Mouse (Mus musculus): ENCODE data around the gene Sox6. TPM values are rescaled to one million over a fixed set of nuclear protein-coding genes. Genes with fewer than 3 reads are reported as not detected.

The Sox6 gene
- polyA plus RNA-seq, 1 experiment: 3.9 TPM

- TF ChIP-seq CTCF (IDR thresholded peaks at IDR 0.05; ENCODE audit: insufficient read depth, low read length): no peak
- no peak for TF ChIP-seq POLR2A (IDR thresholded peaks at IDR 0.05; ENCODE audit: borderline replicate concordance, extremely low read depth, low read depth, low read length)
- peak; percentile 55 for DNase-seq
- WGBS: under 1% methylated on average over 25 of the region's 25 CpGs
- Histone ChIP-seq H3K4me1 (ENCODE audit: control insufficient read depth, insufficient read depth, low read length) (peaks cover 8% of the 10 kb centered on the region), H3K4me3 (replicated peaks; ENCODE audit: extremely low read depth, low read depth, low read length) (peak overlapping the region; percentile 9)
Measured at GRCm38 (mm10) chr7:116034282-116034758, 4.3 kb downstream of the Sox6 start.

GRCm38 (mm10) chr7:116033371-116034241 is 5.0 kb downstream of the Sox6 start:
- no peak for TF ChIP-seq POLR2A (IDR thresholded peaks at IDR 0.05; ENCODE audit: borderline replicate concordance, extremely low read depth, low read depth, low read length)
- no peak for TF ChIP-seq CTCF (IDR thresholded peaks at IDR 0.05; ENCODE audit: insufficient read depth, low read length)
- 2% methylated on average over 52 of the region's 54 CpGs for WGBS
- Histone ChIP-seq H3K4me3 (replicated peaks; ENCODE audit: extremely low read depth, low read depth, low read length) (peak overlapping the region; percentile 9), H3K4me1 (ENCODE audit: control insufficient read depth, insufficient read depth, low read length) (peaks cover 6% of the 10 kb centered on the region; the same call in 1 of the 2 replicates)
- DNase-seq: peak; percentile 59

- Histone ChIP-seq H3K4me1 (ENCODE audit: control insufficient read depth, insufficient read depth, low read length) (peaks cover 6% of the 10 kb centered on the region; the same call in 1 of the 2 replicates), H3K4me3 (replicated peaks; ENCODE audit: extremely low read depth, low read depth, low read length) (peak overlapping the region; percentile 68)
- WGBS: 1% methylated on average over 11 of the region's 11 CpGs
- TF ChIP-seq POLR2A (IDR thresholded peaks at IDR 0.05; ENCODE audit: borderline replicate concordance, extremely low read depth, low read depth, low read length): no peak
- TF ChIP-seq CTCF (IDR thresholded peaks at IDR 0.05; ENCODE audit: insufficient read depth, low read length): peak; percentile 57
- DNase-seq: peak; percentile 55
Measured at GRCm38 (mm10) chr7:116032596-116033307, 5.8 kb downstream of the Sox6 start.

- Histone ChIP-seq H3K4me3 (replicated peaks; ENCODE audit: extremely low read depth, low read depth, low read length) (peak overlapping the region; percentile 68), H3K4me1 (ENCODE audit: control insufficient read depth, insufficient read depth, low read length) (peaks cover 6% of the 10 kb centered on the region; the same call in 1 of the 2 replicates)
- under 1% methylated on average over 64 of the region's 65 CpGs for WGBS
- peak; percentile 66 for DNase-seq
- TF ChIP-seq CTCF (IDR thresholded peaks at IDR 0.05; ENCODE audit: insufficient read depth, low read length): no peak
- no peak for TF ChIP-seq POLR2A (IDR thresholded peaks at IDR 0.05; ENCODE audit: borderline replicate concordance, extremely low read depth, low read depth, low read length)
Measured at GRCm38 (mm10) chr7:116031718-116032595, 6.6 kb downstream of the Sox6 start.

GRCm38 (mm10) chr7:116031388-116031717 is 7.2 kb downstream of the Sox6 start:
- Histone ChIP-seq H3K4me3 (replicated peaks; ENCODE audit: extremely low read depth, low read depth, low read length) (peak overlapping the region; percentile 68), H3K4me1 (ENCODE audit: control insufficient read depth, insufficient read depth, low read length) (peaks cover 6% of the 10 kb centered on the region; the same call in 1 of the 2 replicates)
- 4% methylated on average over 14 of the region's 14 CpGs for WGBS
- DNase-seq: no peak
- TF ChIP-seq POLR2A (IDR thresholded peaks at IDR 0.05; ENCODE audit: borderline replicate concordance, extremely low read depth, low read depth, low read length) (no peak), CTCF (IDR thresholded peaks at IDR 0.05; ENCODE audit: insufficient read depth, low read length) (no peak)

- Histone ChIP-seq H3K4me1 (ENCODE audit: control insufficient read depth, insufficient read depth, low read length) (peaks cover 6% of the 10 kb centered on the region; the same call in 1 of the 2 replicates), H3K4me3 (replicated peaks; ENCODE audit: extremely low read depth, low read depth, low read length) (no peak overlapping the region)
- 63% methylated on average over 26 of the region's 26 CpGs for whole genome bisulfite sequencing
- TF ChIP-seq CTCF (IDR thresholded peaks at IDR 0.05; ENCODE audit: insufficient read depth, low read length) (no peak), POLR2A (IDR thresholded peaks at IDR 0.05; ENCODE audit: borderline replicate concordance, extremely low read depth, low read depth, low read length) (no peak)
- peak; percentile 46 for DNase-seq
Measured at GRCm38 (mm10) chr7:116030597-116031387, 7.8 kb downstream of the Sox6 start.

- Histone ChIP-seq H3K4me1 (ENCODE audit: control insufficient read depth, insufficient read depth, low read length) (peaks cover 6% of the 10 kb centered on the region; the same call in 1 of the 2 replicates), H3K4me3 (replicated peaks; ENCODE audit: extremely low read depth, low read depth, low read length) (no peak overlapping the region)
- TF ChIP-seq POLR2A (IDR thresholded peaks at IDR 0.05; ENCODE audit: borderline replicate concordance, extremely low read depth, low read depth, low read length) (no peak), CTCF (IDR thresholded peaks at IDR 0.05; ENCODE audit: insufficient read depth, low read length) (no peak)
- WGBS: 67% methylated on average over 3 of the region's 3 CpGs
- peak; percentile 9 for DNase-seq
Measured at GRCm38 (mm10) chr7:116029991-116030390, 8.6 kb downstream of the Sox6 start.

- no peak for TF ChIP-seq POLR2A (IDR thresholded peaks at IDR 0.05; ENCODE audit: borderline replicate concordance, extremely low read depth, low read depth, low read length)
- no peak for TF ChIP-seq CTCF (IDR thresholded peaks at IDR 0.05; ENCODE audit: insufficient read depth, low read length)
- 90% methylated on average over 4 of the region's 4 CpGs for WGBS
- Histone ChIP-seq H3K4me1 (ENCODE audit: control insufficient read depth, insufficient read depth, low read length) (no peaks in the 10 kb centered on the region), H3K4me3 (replicated peaks; ENCODE audit: extremely low read depth, low read depth, low read length) (no peak overlapping the region)
- no peak for DNase-seq
Measured at GRCm38 (mm10) chr7:116002726-116003125, 35.9 kb downstream of the Sox6 start.

All from lung, adult 2 months (tissue).